Mouse (Mus musculus): Measurements from ENCODE around the gene Ano5. TPM values are rescaled to one million over a fixed set of nuclear protein-coding genes. Genes with fewer than 3 reads are reported as not detected.

Ano5 gene
- polyA plus RNA-seq, 1 experiment from 2014 or later = 0.25 TPM

Other genes with a start within 250 kb of the Ano5 start
- gene Slc17a6, start 111.0 kb downstream of the Ano5 start, polyA plus RNA-seq (2015; fragmentation: Nextera tagmentation; extraction: Ambion mirVana) = 0.03 TPM in 1 of 2 replicates, not detected in the other

All from heart, embryonic 16.5 days (tissue).